Mouse (Mus musculus) neural tube, embryonic 15.5 days (tissue): ENCODE data around the gene Spata32. TPM values are rescaled to one million over a fixed set of nuclear protein-coding genes. Genes with fewer than 3 reads are reported as not detected.

Experiments
- ATAC-seq: fragments of 200-750 bp; cut with Nextera tagmentation; 2 replicates; pipeline ENCODE4 v1.8.0; 2017; ENCODE audit warnings: mild to moderate bottlenecking, moderate TSS enrichment, moderate library complexity; ENCODE audit not compliant: low FRiP score
- H3K27ac ChIP-seq: fragments of 300-500 bp; sonication (generic); replicated peaks from 2 replicates; pipeline ENCODE4 v1.5.1; 2015; ENCODE audit warnings: mild to moderate bottlenecking, inconsistent platforms
- H3K27me3 ChIP-seq: fragments of 300-500 bp; sonication (generic); replicated peaks from 2 replicates; pipeline ENCODE4 v1.6.1; 2015; ENCODE audit warnings: inconsistent platforms
- H3K36me3 ChIP-seq: fragments of 300-500 bp; sonication (generic); 2 replicates; pipeline ENCODE4 v1.6.1; 2015; ENCODE audit warnings: inconsistent platforms
- H3K4me1 ChIP-seq: fragments of 300-500 bp; sonication (generic); 2 replicates; pipeline ENCODE4 v1.6.1; 2015; ENCODE audit warnings: inconsistent platforms
- H3K4me2 ChIP-seq: fragments of 300-500 bp; sonication (generic); 2 replicates; pipeline ENCODE4 v1.6.1; 2015; ENCODE audit warnings: inconsistent platforms, mild to moderate bottlenecking, moderate library complexity
- H3K4me3 ChIP-seq: fragments of 300-500 bp; sonication (generic); replicated peaks from 2 replicates; pipeline ENCODE4 v1.5.1; 2015; ENCODE audit warnings: mild to moderate bottlenecking, inconsistent platforms
- H3K9ac ChIP-seq: fragments of 300-500 bp; sonication (generic); replicated peaks from 2 replicates; pipeline ENCODE4 v1.6.1; 2015; ENCODE audit warnings: mild to moderate bottlenecking, inconsistent platforms
- H3K9me3 ChIP-seq: fragments of 300-500 bp; sonication (generic); replicated peaks from 2 replicates; pipeline ENCODE4 v1.6.1; 2016; ENCODE audit warnings: inconsistent platforms
- WGBS: fragments of 180-500 bp; shearing (Covaris S2); methylation state at CpG from one replicate; pipeline ENCODE4 v1.1.7; 2015; ENCODE audit warnings: mixed read lengths; 5-methylcytosine and 5-hydroxymethylcytosine counted together
- polyA plus RNA-seq: library from polyadenylated mRNA; unstranded; fragments of >200 nt; fragmentation: Nextera tagmentation; extraction: Ambion mirVana; gene quantifications from 2 replicates; pipeline ENCODE4 v1.2.1, GENCODE M21; 2015

Spata32 gene
- polyA plus RNA-seq, 1 experiment from 2014 or later: 1.00 TPM

DNA sequence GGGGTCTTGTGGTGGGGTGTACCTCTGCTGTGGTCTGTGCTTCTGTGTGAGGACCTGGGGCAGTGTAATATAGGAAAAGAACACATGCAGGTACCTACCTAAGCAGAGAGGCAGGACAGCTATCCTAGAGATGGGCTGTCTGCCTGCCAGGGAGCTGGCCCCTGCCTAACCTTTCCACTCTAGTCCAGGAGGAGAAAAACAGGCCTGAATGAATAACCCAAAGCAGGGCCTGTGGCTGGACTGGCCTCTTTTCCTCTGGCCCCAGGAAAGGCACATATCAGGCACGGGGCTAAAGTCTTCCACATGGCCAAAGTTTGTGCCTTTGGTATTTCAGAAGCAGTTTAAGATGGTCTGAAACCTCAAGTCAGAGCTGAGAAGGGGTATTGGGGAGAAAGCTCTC is 37.8 kb downstream of the Spata32 start:
- no peaks in the 10 kb centered on the region; the same call in 1 of the 2 replicates for H3K27me3 ChIP-seq
- WGBS: 84% methylated on average over 1 of the region's 1 CpGs
- ATAC-seq: no peak
- H3K27ac ChIP-seq: no peak overlapping the region
- no peak overlapping the region for H3K9ac ChIP-seq
- H3K36me3 ChIP-seq: no peaks in the 10 kb centered on the region; the same call in 1 of the 2 replicates
- H3K4me2 ChIP-seq: no peak overlapping the region
- no peaks in the 10 kb centered on the region for H3K4me1 ChIP-seq
- no peaks in the 10 kb centered on the region for H3K9me3 ChIP-seq
- no peak overlapping the region for H3K4me3 ChIP-seq

DNA sequence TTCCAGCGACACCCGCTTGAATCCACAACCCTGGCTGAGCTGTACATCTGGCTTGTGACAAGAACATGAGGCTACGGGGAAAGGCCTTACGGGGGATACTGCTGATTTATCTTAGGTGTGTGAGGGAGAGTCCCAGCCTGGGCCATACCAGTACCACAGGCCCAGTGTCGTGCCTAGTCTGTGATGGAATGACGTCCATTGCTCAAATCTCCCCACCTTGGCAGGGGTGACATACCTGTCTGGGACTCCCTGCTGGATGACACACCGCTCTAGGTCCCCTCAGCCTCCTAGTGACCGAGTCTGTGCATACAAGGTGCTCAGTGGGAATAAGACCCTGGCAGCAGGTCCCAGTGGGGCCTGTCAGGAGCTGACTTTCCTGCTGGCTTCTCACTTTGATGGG is 39.5 kb downstream of the Spata32 start:
- Histone ChIP-seq H3K9me3 (no peaks in the 10 kb centered on the region), H3K27me3 (no peaks in the 10 kb centered on the region; the same call in 1 of the 2 replicates), H3K36me3 (no peaks in the 10 kb centered on the region; the same call in 1 of the 2 replicates), H3K27ac (no peak overlapping the region), H3K9ac (no peak overlapping the region), H3K4me3 (no peak overlapping the region), H3K4me1 (peaks cover 10% of the 10 kb centered on the region), H3K4me2 (no peak overlapping the region)
- ATAC-seq: no peak
- 91% methylated on average over 8 of the region's 8 CpGs for WGBS

GRCm38 (mm10) chr11:103177815-103178485 is 40.3 kb downstream of the Spata32 start:
- ATAC-seq: no peak
- WGBS: 86% methylated on average over 15 of the region's 15 CpGs

DNA sequence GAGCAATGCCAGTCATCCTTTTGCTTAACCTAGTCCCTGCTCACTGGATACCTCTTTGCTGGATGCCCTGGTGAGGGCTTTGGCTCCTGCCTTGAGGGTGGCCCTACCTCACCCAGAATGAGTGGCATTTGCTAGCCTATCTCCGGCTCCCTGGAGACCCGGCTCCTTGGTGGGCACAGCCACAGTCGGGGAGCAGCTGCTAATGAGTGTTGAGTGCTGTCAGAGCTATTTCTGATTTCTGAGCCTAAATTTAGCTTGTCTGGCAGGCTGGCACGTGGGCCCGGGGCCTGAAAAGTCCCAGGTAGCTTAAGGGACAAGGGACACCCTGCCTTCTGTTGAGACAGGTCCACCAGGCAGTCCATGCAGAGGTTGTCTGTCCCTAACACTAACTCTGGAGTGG is 41.0 kb downstream of the Spata32 start:
- no peak overlapping the region for H3K9ac ChIP-seq
- H3K4me2 ChIP-seq: no peak overlapping the region
- WGBS: 79% methylated on average over 5 of the region's 5 CpGs
- peaks cover 24% of the 10 kb centered on the region for H3K4me1 ChIP-seq
- no peak overlapping the region for H3K4me3 ChIP-seq
- H3K36me3 ChIP-seq: no peaks in the 10 kb centered on the region
- no peak overlapping the region for H3K27ac ChIP-seq
- no peak for ATAC-seq
- no peaks in the 10 kb centered on the region for H3K9me3 ChIP-seq
- peaks cover 11% of the 10 kb centered on the region for H3K27me3 ChIP-seq

More at GRCm38 (mm10) chr11:103177815-103178485, 40.3 kb downstream of the Spata32 start:
- H3K4me3 ChIP-seq: no peak overlapping the region
- peaks cover 6% of the 10 kb centered on the region for H3K27me3 ChIP-seq
- H3K4me2 ChIP-seq: no peak overlapping the region
- H3K27ac ChIP-seq: no peak overlapping the region
- H3K9ac ChIP-seq: no peak overlapping the region
- H3K36me3 ChIP-seq: no peaks in the 10 kb centered on the region; the same call in 1 of the 2 replicates
- no peaks in the 10 kb centered on the region for H3K9me3 ChIP-seq
- H3K4me1 ChIP-seq: peaks cover 18% of the 10 kb centered on the region

DNA sequence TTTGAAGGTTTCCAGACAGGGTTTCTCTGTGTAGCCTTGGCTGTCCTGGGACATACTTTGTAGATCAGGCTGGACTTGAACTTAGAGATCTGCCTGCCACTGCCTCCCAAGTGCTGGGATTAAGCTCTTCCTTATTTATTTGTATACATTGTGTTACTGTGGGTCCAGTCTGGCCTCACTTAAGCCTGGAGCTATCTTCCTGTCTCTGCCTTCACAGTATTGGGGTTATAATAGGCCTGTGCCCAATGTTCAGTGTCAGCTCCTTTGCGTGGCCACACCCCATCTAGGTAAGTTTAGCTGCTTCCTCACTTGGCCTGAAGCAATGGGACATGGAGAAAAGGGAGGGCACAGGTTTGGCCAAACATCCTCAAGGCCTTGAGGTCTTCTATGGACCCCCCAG is 41.7 kb downstream of the Spata32 start:
- Histone ChIP-seq H3K9ac (no peak overlapping the region), H3K27ac (no peak overlapping the region), H3K27me3 (peaks cover 16% of the 10 kb centered on the region), H3K36me3 (no peaks in the 10 kb centered on the region), H3K4me2 (no peak overlapping the region), H3K4me3 (no peak overlapping the region), H3K9me3 (no peaks in the 10 kb centered on the region), H3K4me1 (peaks cover 31% of the 10 kb centered on the region)
- WGBS: 96% methylated on average over 1 of the region's 1 CpGs
- no peak for ATAC-seq

GRCm38 (mm10) chr11:103175688-103176442 is 42.4 kb downstream of the Spata32 start:
- Histone ChIP-seq H3K27ac (no peak overlapping the region), H3K27me3 (peaks cover 17% of the 10 kb centered on the region), H3K9me3 (no peaks in the 10 kb centered on the region), H3K36me3 (no peaks in the 10 kb centered on the region), H3K4me2 (no peak overlapping the region), H3K4me1 (peaks cover 36% of the 10 kb centered on the region), H3K9ac (no peak overlapping the region), H3K4me3 (no peak overlapping the region)
- 77% methylated on average over 14 of the region's 14 CpGs for WGBS
- no peak for ATAC-seq

- Histone ChIP-seq H3K27ac (no peak overlapping the region), H3K4me2 (no peak overlapping the region), H3K9ac (no peak overlapping the region), H3K36me3 (no peaks in the 10 kb centered on the region), H3K4me3 (no peak overlapping the region), H3K9me3 (no peaks in the 10 kb centered on the region), H3K27me3 (peaks cover 17% of the 10 kb centered on the region), H3K4me1 (peaks cover 42% of the 10 kb centered on the region)
- 60% methylated on average over 8 of the region's 8 CpGs for WGBS
- no peak for ATAC-seq
Observed at GRCm38 (mm10) chr11:103174891-103175391, 43.3 kb downstream of the Spata32 start.

GRCm38 (mm10) chr11:103174411-103174832 is 43.8 kb downstream of the Spata32 start:
- H3K4me2 ChIP-seq: no peak overlapping the region
- peaks cover 48% of the 10 kb centered on the region for H3K4me1 ChIP-seq
- no peaks in the 10 kb centered on the region for H3K9me3 ChIP-seq
- no peak for ATAC-seq
- no peaks in the 10 kb centered on the region for H3K36me3 ChIP-seq
- H3K27ac ChIP-seq: no peak overlapping the region
- H3K27me3 ChIP-seq: peaks cover 22% of the 10 kb centered on the region
- WGBS: 85% methylated on average over 5 of the region's 5 CpGs
- H3K9ac ChIP-seq: no peak overlapping the region
- H3K4me3 ChIP-seq: no peak overlapping the region

- H3K4me1 ChIP-seq: peaks cover 53% of the 10 kb centered on the region
- WGBS: 91% methylated on average over 11 of the region's 11 CpGs
- H3K27me3 ChIP-seq: peaks cover 24% of the 10 kb centered on the region
- no peak for ATAC-seq
- no peak overlapping the region for H3K4me2 ChIP-seq
- H3K9ac ChIP-seq: no peak overlapping the region
- H3K36me3 ChIP-seq: no peaks in the 10 kb centered on the region
- H3K4me3 ChIP-seq: no peak overlapping the region
- H3K9me3 ChIP-seq: no peaks in the 10 kb centered on the region
- no peak overlapping the region for H3K27ac ChIP-seq
Observed at GRCm38 (mm10) chr11:103173771-103174344, 44.4 kb downstream of the Spata32 start.

DNA sequence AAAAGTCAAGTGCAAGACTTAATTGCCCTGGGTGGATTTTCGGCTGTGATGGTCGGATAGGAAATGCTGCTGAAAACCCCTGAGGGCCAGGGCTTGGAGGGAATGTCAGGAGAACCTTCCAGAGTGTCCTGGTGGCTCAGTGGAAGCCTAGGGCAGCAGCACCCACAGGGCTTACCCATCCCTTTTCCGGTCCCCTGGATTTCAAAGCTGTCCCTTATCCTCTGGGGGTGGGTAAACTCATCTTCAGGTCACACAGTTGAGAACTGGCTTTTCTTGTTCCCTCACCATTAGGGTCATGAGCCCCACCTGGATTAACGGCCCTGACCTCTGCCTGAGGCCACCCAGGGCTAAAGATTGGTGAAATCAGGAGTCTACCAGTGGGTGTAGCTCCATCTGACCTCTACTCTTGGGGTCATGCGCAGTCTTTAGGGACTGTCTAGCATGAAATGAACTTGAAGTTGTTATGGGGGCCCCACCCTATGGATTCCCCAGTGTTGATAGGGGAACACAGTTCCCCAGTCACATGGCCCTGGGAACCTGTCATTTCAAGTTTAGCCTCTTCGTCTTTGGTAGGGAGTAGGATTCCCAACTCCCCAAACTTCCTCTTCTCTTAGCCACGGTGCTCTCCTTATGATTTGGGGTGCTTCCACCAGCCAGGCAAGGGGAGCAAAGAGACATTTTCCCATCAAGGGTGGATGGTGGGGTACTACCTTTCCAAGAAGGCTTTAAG is 45.0 kb downstream of the Spata32 start:
- H3K4me3 ChIP-seq: no peak overlapping the region
- H3K9me3 ChIP-seq: no peaks in the 10 kb centered on the region
- H3K4me2 ChIP-seq: peak overlapping the region; percentile 85; the same call in 1 of the 2 replicates
- no peaks in the 10 kb centered on the region for H3K36me3 ChIP-seq
- ATAC-seq: no peak
- WGBS: 84% methylated on average over 7 of the region's 7 CpGs
- H3K4me1 ChIP-seq: peaks cover 55% of the 10 kb centered on the region
- no peak overlapping the region for H3K27ac ChIP-seq
- H3K27me3 ChIP-seq: peaks cover 24% of the 10 kb centered on the region
- no peak overlapping the region for H3K9ac ChIP-seq

- no peaks in the 10 kb centered on the region for H3K9me3 ChIP-seq
- H3K4me3 ChIP-seq: peak overlapping the region; percentile 71
- peaks cover 27% of the 10 kb centered on the region for H3K27me3 ChIP-seq
- ATAC-seq: no peak
- peaks cover 55% of the 10 kb centered on the region for H3K4me1 ChIP-seq
- WGBS: 73% methylated on average over 6 of the region's 6 CpGs
- H3K4me2 ChIP-seq: peak overlapping the region; percentile 85
- H3K9ac ChIP-seq: peak overlapping the region; percentile 76; the same call in 1 of the 2 replicates
- no peak overlapping the region for H3K27ac ChIP-seq
- no peaks in the 10 kb centered on the region for H3K36me3 ChIP-seq
Observed at GRCm38 (mm10) chr11:103172392-103173040, 45.7 kb downstream of the Spata32 start.
